Mouse (Mus musculus) stomach, embryonic 15.5 days (tissue): ENCODE results near the gene Pcp4. TPM values are rescaled to one million over a fixed set of nuclear protein-coding genes. Genes with fewer than 3 reads are reported as not detected.
"Not testable (repeated sequence)": the region's sequence is repeated elsewhere in the genome, so short reads cannot be mapped to it uniquely, and the experiment has no call there.

ENCODE experiments used
- ATAC-seq: fragments of 200-750 bp; cut with Nextera tagmentation; 2 replicates; pipeline ENCODE4 v1.8.0; 2017; ENCODE audit warnings: low read depth, moderate number of reproducible peaks, moderate TSS enrichment; ENCODE audit not compliant: insufficient read depth, low FRiP score
- H3K27ac ChIP-seq: fragments of 300-500 bp; sonication (generic); 2 replicates; pipeline ENCODE4 v1.5.1; 2015; ENCODE audit warnings: mild to moderate bottlenecking, inconsistent platforms
- H3K27me3 ChIP-seq: fragments of 300-500 bp; sonication (generic); replicated peaks from 2 replicates; pipeline ENCODE4 v1.6.1; 2015; ENCODE audit warnings: inconsistent platforms
- H3K36me3 ChIP-seq: fragments of 300-500 bp; sonication (generic); 2 replicates; pipeline ENCODE4 v1.6.1; 2015; ENCODE audit warnings: inconsistent platforms
- H3K4me1 ChIP-seq: fragments of 300-500 bp; sonication (generic); 2 replicates; pipeline ENCODE4 v1.6.1; 2015; ENCODE audit warnings: inconsistent platforms
- H3K4me2 ChIP-seq: fragments of 300-500 bp; sonication (generic); 2 replicates; pipeline ENCODE4 v1.6.1; 2015; ENCODE audit warnings: mild to moderate bottlenecking, inconsistent platforms
- H3K4me3 ChIP-seq: fragments of 300-500 bp; sonication (generic); replicated peaks from 2 replicates; pipeline ENCODE4 v1.5.1; 2015; ENCODE audit warnings: inconsistent platforms
- H3K9ac ChIP-seq: fragments of 300-500 bp; sonication (generic); 2 replicates; pipeline ENCODE4 v1.6.1; 2015; ENCODE audit warnings: inconsistent platforms
- H3K9me3 ChIP-seq: fragments of 300-500 bp; sonication (generic); 2 replicates; pipeline ENCODE4 v1.6.1; 2016; ENCODE audit warnings: inconsistent platforms
- WGBS: fragments of 180-500 bp; shearing (Covaris S2); methylation state at CpG from one replicate; pipeline ENCODE4 v1.1.7; 2015; 5-methylcytosine and 5-hydroxymethylcytosine counted together
- polyA plus RNA-seq: library from polyadenylated mRNA; unstranded; fragments of >200 nt; fragmentation: Nextera tagmentation; extraction: Ambion mirVana; gene quantifications from 2 replicates; pipeline ENCODE4 v1.2.1, GENCODE M21; 2015

The Pcp4 gene
- 40.5 and 41.0 TPM in 2 replicates for polyA plus RNA-seq

DNA sequence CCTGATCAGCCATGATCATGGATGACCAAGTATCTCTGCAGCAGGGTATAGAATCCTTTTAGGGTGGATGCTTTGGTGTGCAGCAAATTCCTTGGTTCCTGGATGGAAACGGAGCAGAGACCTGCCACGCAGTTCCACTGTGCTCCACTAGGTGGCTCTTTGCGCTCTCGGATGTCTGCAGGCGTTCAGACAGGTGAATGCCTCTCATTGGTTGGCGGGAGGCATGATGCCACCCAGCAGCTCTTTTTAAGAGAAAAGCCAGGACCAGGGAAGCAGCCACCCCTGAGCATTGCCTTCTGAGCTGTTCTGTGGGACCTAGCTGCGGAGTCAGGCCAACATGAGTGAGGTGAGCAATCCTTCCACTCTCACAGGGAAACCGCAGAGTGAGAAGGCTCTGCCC is at the start of gene Pcp4:
Pcp4 (plus strand) TSS at position 162 of the 400 bp plus-strand sequence.
- Histone ChIP-seq H3K36me3 (no peaks in the 10 kb centered on the region), H3K4me1 (0 out of 2 replicates have a peak, but pooled peaks cover 3% of the 10 kb centered on the region), H3K27me3 (no peaks in the 10 kb centered on the region), H3K9me3 (no peaks in the 10 kb centered on the region), H3K9ac (no peak within 1 kb of the TSS), H3K4me2 (no peak within 1 kb of the TSS), H3K4me3 (no peak within 1 kb of the TSS), H3K27ac (no peak within 1 kb of the TSS)
- ATAC-seq, result peak; percentile 58; the same call in 1 of the 2 replicates
- WGBS, result 12% methylated on average over 8 of the region's 8 CpGs

DNA sequence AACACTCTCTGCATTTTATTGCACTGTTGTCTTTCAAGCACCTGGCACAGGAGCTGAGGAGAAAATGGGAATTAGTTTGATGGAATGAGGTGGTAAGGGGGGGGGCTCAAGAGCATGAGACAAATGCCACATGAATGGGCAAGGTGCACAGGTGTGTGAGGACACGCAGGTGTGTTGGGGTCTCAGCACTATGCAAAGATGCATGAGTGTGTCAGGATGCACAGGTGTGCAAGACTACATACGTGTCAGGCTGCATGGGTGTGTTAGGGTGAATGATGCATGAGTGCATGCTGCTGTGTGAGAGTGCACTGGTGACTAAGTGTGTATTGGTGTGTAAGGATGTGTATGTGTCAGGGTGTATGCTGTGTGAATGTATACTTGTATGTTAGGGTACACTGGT is 42.4 kb upstream of the Pcp4 start:
- H3K4me1 ChIP-seq, result no peaks in the 10 kb centered on the region
- H3K36me3 ChIP-seq, result no peaks in the 10 kb centered on the region
- H3K27ac ChIP-seq, result no peak overlapping the region
- no peak for ATAC-seq
- H3K4me2 ChIP-seq, result no peak overlapping the region
- no peaks in the 10 kb centered on the region for H3K9me3 ChIP-seq
- no peaks in the 10 kb centered on the region for H3K27me3 ChIP-seq
- WGBS, result 80% methylated on average over 2 of the region's 2 CpGs
- no peak overlapping the region for H3K9ac ChIP-seq
- H3K4me3 ChIP-seq, result no peak overlapping the region

DNA sequence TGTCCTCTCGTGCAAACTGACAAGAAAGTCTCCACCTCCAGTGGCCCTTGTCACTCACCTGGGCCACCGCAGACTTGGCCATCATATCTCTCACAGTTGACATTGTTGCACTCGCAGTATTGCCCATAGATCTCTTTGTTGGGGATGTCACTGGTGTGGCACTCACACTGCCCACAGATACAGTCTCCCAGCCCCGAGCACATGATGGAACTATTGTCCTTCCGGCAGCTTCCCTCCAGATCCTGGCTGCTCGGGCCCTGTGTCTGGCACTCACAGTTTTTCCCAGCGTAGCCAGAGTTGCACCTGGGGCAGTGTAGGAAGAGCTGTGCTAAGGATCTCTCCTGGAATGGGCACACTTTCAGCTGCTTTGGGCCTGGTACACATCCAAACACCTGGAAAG is 40.7 kb upstream of the Pcp4 start:
- no peak overlapping the region for H3K4me3 ChIP-seq
- 81% methylated on average over 7 of the region's 7 CpGs for WGBS
- no peak overlapping the region for H3K4me2 ChIP-seq
- H3K36me3 ChIP-seq, result no peaks in the 10 kb centered on the region
- H3K4me1 ChIP-seq, result no peaks in the 10 kb centered on the region
- no peak overlapping the region for H3K27ac ChIP-seq
- no peaks in the 10 kb centered on the region for H3K9me3 ChIP-seq
- no peak overlapping the region for H3K9ac ChIP-seq
- no peak for ATAC-seq
- no peaks in the 10 kb centered on the region for H3K27me3 ChIP-seq

DNA sequence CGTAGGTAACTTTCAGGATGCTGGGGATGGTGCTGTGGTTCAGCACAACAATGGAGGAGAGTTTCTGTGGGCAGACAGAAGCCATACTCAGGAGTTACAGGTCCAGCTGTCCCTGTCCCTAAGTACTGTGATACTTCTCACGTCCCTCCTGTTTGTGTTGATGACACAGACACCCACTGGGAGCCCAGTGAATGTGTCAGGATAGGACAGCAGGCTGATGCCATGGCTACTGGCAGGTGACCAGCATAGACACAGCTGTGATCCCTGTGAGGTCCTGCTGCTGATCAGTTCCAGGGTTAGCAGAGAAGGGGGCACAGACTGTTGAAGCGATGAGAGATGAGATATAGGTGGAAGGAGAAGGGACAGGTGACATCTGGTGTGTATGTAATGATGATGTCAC is 38.4 kb upstream of the Pcp4 start:
- no peaks in the 10 kb centered on the region for H3K27me3 ChIP-seq
- ATAC-seq, result no peak
- no peak overlapping the region for H3K9ac ChIP-seq
- no peak overlapping the region for H3K4me2 ChIP-seq
- no peaks in the 10 kb centered on the region for H3K9me3 ChIP-seq
- H3K4me1 ChIP-seq, result no peaks in the 10 kb centered on the region
- no peak overlapping the region for H3K4me3 ChIP-seq
- H3K36me3 ChIP-seq, result no peaks in the 10 kb centered on the region
- no peak overlapping the region for H3K27ac ChIP-seq
- 71% methylated on average over 3 of the region's 3 CpGs for WGBS

DNA sequence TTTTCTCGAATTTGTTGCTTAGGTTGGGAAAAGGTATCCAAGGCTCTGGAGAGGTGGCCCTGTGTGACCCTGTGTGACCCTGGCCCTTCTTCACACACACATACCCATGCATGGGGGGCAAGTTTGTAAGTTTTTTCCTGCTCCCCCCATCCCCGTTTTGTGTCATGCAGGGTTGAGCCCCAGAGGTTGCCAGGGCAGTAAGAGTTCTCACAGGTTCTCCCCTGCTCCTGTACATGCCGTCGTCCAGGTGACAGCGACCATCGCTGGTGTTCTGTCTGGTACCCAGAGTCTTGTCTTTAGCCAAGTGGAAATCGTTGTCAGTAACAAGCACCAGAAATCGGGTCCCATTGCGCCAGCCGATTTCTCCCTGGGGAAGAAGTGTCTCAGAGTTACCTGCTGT is 34.1 kb upstream of the Pcp4 start:
- no peak for ATAC-seq
- Histone ChIP-seq H3K4me3 (no peak overlapping the region), H3K36me3 (no peaks in the 10 kb centered on the region), H3K9ac (no peak overlapping the region), H3K9me3 (no peaks in the 10 kb centered on the region), H3K4me2 (no peak overlapping the region), H3K4me1 (no peaks in the 10 kb centered on the region), H3K27me3 (no peaks in the 10 kb centered on the region), H3K27ac (no peak overlapping the region)
- WGBS, result 83% methylated on average over 10 of the region's 10 CpGs

DNA sequence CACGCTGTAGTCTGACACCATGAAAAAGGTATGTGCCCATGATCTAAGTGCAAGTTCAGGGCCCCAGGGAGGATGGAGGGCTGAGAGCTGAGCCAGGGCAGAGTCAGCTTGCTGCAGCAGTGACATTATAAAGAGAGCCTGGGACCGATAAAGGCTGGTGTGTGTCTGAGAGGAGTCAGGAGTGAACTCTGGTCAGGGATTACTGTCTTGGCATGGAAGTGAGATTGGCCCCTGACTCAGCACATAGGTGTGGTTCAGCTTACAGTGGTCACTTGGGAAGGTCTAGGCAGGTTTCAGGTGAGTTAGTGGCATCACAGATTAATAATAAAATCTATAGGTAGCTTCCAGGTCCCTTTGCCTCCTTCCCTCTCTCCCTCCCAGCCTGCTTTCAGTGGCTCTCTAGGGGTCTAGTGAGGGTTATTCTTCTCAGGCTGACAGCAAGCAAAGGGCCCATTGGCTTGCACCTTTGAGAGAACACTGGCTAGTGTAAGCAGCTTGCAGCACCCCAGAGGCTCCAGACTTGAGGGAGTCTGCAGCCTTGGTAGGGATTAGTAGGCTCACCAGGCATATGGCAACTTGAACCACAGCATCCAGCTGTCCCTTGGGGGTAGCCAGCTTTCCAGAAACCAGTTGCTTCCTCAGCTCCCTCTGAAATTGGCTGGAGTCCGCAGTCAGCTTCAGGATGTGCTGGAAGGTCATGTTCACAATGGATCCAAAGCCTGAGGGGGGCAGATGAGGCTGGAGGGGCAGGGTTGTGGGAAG is 33.2 kb upstream of the Pcp4 start:
- Histone ChIP-seq H3K4me3 (no peak overlapping the region), H3K9me3 (no peaks in the 10 kb centered on the region), H3K27me3 (no peaks in the 10 kb centered on the region), H3K4me1 (no peaks in the 10 kb centered on the region), H3K27ac (no peak overlapping the region), H3K9ac (no peak overlapping the region), H3K4me2 (no peak overlapping the region), H3K36me3 (no peaks in the 10 kb centered on the region)
- WGBS, result 68% methylated on average over 3 of the region's 3 CpGs
- no peak for ATAC-seq

DNA sequence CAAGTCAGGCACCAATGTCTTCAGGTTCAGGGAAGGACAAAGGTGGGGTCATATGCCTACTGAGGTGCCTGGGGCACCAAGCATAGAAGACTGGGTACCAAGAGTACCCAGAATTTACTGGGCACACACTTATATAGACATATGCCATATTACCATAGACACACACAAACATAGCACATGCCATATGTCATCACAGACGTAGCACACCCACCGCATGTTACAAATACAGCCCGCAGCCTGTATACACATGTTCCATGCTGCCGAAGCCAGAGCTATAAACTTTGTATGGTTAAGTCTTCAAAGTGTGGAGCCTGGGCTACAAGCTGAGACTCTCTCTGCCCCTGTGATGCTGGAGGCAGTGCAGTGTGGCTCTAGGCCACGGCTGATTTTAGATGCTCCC is 28.5 kb upstream of the Pcp4 start:
- H3K36me3 ChIP-seq, result no peaks in the 10 kb centered on the region
- H3K27ac ChIP-seq, result no peak overlapping the region
- H3K4me1 ChIP-seq, result 0 out of 2 replicates have a peak, but pooled peaks cover 4% of the 10 kb centered on the region
- ATAC-seq, result no peak
- no peaks in the 10 kb centered on the region for H3K9me3 ChIP-seq
- no peak overlapping the region for H3K4me3 ChIP-seq
- no peaks in the 10 kb centered on the region for H3K27me3 ChIP-seq
- H3K4me2 ChIP-seq, result no peak overlapping the region
- H3K9ac ChIP-seq, result no peak overlapping the region
- WGBS, result 81% methylated on average over 5 of the region's 5 CpGs

DNA sequence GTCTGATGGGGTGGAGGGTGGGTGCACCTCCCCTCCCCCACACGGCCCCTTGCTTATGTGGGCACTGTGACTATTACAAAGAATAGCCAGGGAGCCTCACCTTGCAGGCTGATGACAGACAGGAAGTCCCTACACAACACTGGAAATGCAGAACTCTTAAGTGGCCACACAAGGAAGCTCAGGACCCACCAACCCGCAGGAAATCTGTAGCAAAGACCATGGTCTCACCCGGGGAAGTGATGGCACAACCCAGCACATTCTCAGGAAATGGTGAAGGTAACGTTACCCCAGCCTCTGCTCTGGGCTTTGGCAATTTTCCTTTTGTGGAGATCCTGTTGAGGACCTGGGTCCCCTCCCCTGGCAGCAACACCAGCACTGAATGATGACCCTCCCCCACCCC is 27.7 kb upstream of the Pcp4 start:
- Histone ChIP-seq H3K9me3 (no peaks in the 10 kb centered on the region), H3K27ac (no peak overlapping the region), H3K4me1 (0 out of 2 replicates have a peak, but pooled peaks cover 4% of the 10 kb centered on the region), H3K27me3 (no peaks in the 10 kb centered on the region), H3K4me2 (no peak overlapping the region), H3K4me3 (no peak overlapping the region), H3K36me3 (no peaks in the 10 kb centered on the region), H3K9ac (no peak overlapping the region)
- WGBS, result 67% methylated on average over 4 of the region's 4 CpGs
- no peak for ATAC-seq

DNA sequence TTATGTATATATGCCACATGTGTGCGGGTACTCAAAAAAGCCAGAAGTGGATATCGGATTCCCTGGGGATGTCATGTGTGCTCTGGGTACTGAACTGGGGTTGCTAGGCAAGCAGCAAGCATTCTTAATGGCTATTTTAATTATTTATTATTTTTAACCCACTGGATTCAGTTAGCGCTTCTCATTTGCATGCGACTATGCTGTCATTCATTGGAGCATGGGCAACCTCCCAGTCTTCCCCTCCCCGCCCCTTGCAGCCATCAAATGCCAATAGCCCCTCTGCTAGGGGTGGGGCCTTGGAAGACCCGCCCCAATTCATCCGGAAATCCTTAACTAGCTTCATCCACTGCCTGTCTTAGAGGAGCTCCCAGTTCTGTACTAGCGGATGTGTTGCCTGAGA is 26.5 kb upstream of the Pcp4 start:
- WGBS, result 91% methylated on average over 8 of the region's 8 CpGs
- Histone ChIP-seq H3K27me3 (no peaks in the 10 kb centered on the region), H3K9ac (no peak overlapping the region), H3K4me2 (no peak overlapping the region), H3K36me3 (no peaks in the 10 kb centered on the region), H3K9me3 (no peaks in the 10 kb centered on the region), H3K4me1 (0 out of 2 replicates have a peak, but pooled peaks cover 4% of the 10 kb centered on the region), H3K4me3 (no peak overlapping the region), H3K27ac (no peak overlapping the region)
- ATAC-seq, result no peak

DNA sequence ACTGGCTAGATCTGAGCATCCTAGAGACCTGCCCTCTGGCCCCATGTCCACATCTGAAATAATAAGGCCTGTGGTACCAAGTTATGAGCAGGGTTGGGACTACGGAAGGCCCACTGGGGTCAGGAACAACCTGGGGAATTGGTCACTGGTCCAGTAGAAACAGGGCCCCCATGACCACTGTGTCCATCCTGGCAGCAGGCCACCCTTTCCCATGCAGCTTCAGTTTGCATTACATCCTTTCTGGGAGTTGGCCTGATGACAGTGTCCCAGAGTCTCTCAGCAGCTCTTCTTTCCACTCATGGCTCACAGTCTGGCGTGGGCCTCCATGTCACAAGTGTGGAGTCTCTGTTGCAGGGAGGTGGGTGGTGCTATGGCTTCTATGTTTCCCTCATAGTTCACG is 25.6 kb upstream of the Pcp4 start:
- Histone ChIP-seq H3K4me2 (no peak overlapping the region), H3K9me3 (no peaks in the 10 kb centered on the region), H3K27me3 (no peaks in the 10 kb centered on the region), H3K36me3 (no peaks in the 10 kb centered on the region), H3K4me3 (no peak overlapping the region), H3K27ac (no peak overlapping the region), H3K9ac (no peak overlapping the region), H3K4me1 (0 out of 2 replicates have a peak, but pooled peaks cover 4% of the 10 kb centered on the region)
- WGBS, result 89% methylated on average over 3 of the region's 3 CpGs
- no peak for ATAC-seq

DNA sequence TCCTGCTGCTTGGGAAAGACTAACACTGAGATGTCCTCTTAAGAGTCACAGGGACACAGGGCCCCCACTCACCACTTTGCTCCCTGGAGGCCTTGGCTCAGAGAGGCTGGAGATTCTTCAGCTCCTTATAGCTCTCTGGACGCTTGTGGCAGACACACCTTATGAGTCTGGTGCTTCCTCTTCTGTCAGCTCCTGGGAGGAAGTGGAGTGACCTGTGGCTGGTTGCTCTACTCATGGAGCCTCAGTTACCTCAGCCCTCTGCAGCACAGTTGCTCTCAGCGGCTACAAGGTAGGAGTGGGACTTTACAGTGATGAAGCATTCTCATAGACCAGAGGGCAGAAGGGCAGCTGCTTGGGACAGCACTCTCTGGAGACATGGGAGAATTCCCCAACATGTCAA is 23.9 kb upstream of the Pcp4 start, which contains the start of gene Itgb2l:
Itgb2l (minus strand) TSS at position 152 of the 400 bp plus-strand sequence.
- ATAC-seq, result no peak
- Histone ChIP-seq H3K4me1 (0 out of 2 replicates have a peak, but pooled peaks cover 4% of the 10 kb centered on the region), H3K9me3 (no peaks in the 10 kb centered on the region), H3K27me3 (no peaks in the 10 kb centered on the region), H3K36me3 (no peaks in the 10 kb centered on the region), H3K4me3 (no peak within 1 kb of the TSS), H3K27ac (no peak within 1 kb of the TSS), H3K4me2 (no peak within 1 kb of the TSS), H3K9ac (no peak within 1 kb of the TSS)
- WGBS, result 66% methylated on average over 2 of the region's 2 CpGs

DNA sequence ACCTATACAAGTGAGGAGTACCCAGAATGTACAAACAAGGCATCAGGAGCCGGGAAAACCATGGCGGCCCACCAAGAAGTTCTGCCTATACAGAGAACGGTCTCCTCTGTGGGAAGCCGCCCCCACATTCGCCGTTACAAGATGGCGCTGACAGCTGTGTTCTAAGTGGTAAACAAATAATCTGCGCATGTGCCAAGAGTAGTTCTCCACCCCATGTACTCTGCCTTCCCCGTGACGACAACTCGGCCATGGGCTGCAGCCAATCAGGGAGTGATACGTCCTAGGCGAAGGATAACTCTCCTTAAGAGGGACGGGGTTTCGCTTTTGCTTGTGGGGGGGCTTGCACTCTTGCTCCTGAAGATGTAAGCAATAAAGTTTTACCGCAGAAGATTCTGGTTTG is 16.5 kb upstream of the Pcp4 start:
- H3K36me3 ChIP-seq, ATAC-seq, H3K4me3 ChIP-seq, H3K27ac ChIP-seq, H3K4me2 ChIP-seq, H3K9me3 ChIP-seq, H3K27me3 ChIP-seq, H3K9ac ChIP-seq, H3K4me1 ChIP-seq: not testable (repeated sequence)
- 91% methylated on average over 16 of the region's 16 CpGs for whole genome bisulfite sequencing
